23 mouse cellular contexts compared by ENCODE assay signal in the genomic region with DNA sequence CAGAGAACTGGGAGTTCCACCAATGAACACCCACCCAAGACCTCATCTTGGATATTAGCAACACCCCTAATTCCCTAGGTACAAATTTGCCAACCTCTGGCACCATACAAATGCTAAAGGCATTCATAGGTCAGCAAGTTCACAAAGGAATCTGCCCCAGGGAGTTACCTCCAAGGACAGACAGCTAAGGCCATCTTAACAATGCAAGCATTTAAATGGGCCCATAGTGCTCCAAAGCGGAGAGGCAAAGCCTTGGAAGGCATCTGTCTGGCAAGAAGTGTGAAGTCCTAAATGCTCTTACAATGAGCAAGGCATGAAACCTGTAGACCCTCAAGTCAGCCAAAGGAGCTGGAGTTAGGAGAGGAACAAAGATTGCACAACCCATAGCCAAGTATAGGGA. TPM values are rescaled to one million over a fixed set of nuclear protein-coding genes. Genes with fewer than 3 reads are reported as not detected.
DNase-seq lines count a peak whose midpoint lies in the region; ATAC-seq and TF ChIP-seq lines count a peak whose summit lies in the region.
"Had no signal": no experiment of that assay in that cellular context is flagged by ENCODE, and none has a peak within 500 bp of the region (broad histone marks: within the 10 kb centered on the region; RNA-seq: fewer than 3 reads in every experiment).

No protein-coding gene starts in this region.

- no peak overlapping the region for H3K4me3 ChIP-seq in liver, embryonic 15.5 days (replicated peaks)
- no peak overlapping the region for H3K4me3 ChIP-seq in ES-E14 (ENCODE audit: insufficient read depth in 1 of 2, low read depth in 1 of 2, low read length in 2 of 2, poor library complexity in 1 of 2, severe bottlenecking in 1 of 2)
- H3K4me3 ChIP-seq in brown adipose tissue, adult 24 weeks (ENCODE audit: insufficient read depth, low read depth, low read length): no peak overlapping the region
- H3K4me3 ChIP-seq: embryonic facial prominence, embryonic 12.5 days; forebrain, embryonic 12.5 days; heart, embryonic 13.5 days; hindbrain, embryonic 15.5 days had no signal

- H3K9ac ChIP-seq in liver, embryonic 15.5 days: no peak overlapping the region
- no peak overlapping the region for H3K9ac ChIP-seq in ES-E14 (ENCODE audit: insufficient read depth, low read depth, low read length, poor library complexity, severe bottlenecking)
- H3K9ac ChIP-seq: embryonic facial prominence, embryonic 12.5 days; forebrain, embryonic 12.5 days; heart, embryonic 13.5 days; hindbrain, embryonic 15.5 days had no signal

- H3K27ac ChIP-seq in liver, embryonic 15.5 days (replicated peaks): peak overlapping the region; percentile 52; the same call in 1 of the 2 replicates
- H3K27ac ChIP-seq in ES-E14 (ENCODE audit: insufficient read depth, low read depth, low read length, poor library complexity, severe bottlenecking): peak overlapping the region; percentile 76; the same call in 1 of the 2 replicates
- peak overlapping the region; percentile 64; the same call in 1 of the 2 replicates for H3K27ac ChIP-seq in brown adipose tissue, adult 24 weeks (replicated peaks; ENCODE audit: low read depth, low read length)
- H3K27ac ChIP-seq: embryonic facial prominence, embryonic 12.5 days; forebrain, embryonic 12.5 days; heart, embryonic 13.5 days; hindbrain, embryonic 15.5 days had no signal

- 90% methylated on average over 1 of the region's 1 CpGs for WGBS in liver, embryonic 15.5 days (ENCODE audit: insufficient replicate concordance)

- DNase-seq in adrenal gland, postnatal 10 days: peak; percentile 27
- DNase-seq in adrenal gland, adult 2 months: no peak
- DNase-seq in liver (no peak), ES-E14 (ENCODE audit: low read depth, low spot score) (peak; percentile 71)
- DNase-seq in Muller cell, postnatal 12 days (ENCODE audit: inconsistent ontology term): no peak
- DNase-seq in testis, postnatal 10 days (ENCODE audit: low spot score): no peak
- DNase-seq: adrenal gland, adult 8-10 months; B cell, adult 2 months; cerebellum, adult 8-10 months; cerebellum, postnatal 14 days; gastrocnemius, postnatal 14 days; heart, adult 11 months; heart, postnatal 36 days had no signal

- no peak overlapping the region for H3K4me2 ChIP-seq in liver, embryonic 15.5 days
- H3K4me2 ChIP-seq: embryonic facial prominence, embryonic 12.5 days; forebrain, embryonic 12.5 days; heart, embryonic 13.5 days; hindbrain, embryonic 15.5 days had no signal

- in situ Hi-C loops in ES-E14 (cut with MboI; ENCODE audit: low sequenced_read_pairs in 2 of 2, unreplicated experiment in 2 of 2): no loop called here

- peaks cover 23% of the 10 kb centered on the region for H3K4me1 ChIP-seq in liver, embryonic 15.5 days (replicated peaks)
- peaks cover 8 to 27% of the 10 kb centered on the region in 2 experiments; a peak in 3 of 4 replicates for H3K4me1 ChIP-seq in ES-E14 (ENCODE audit: control insufficient read depth in 2 of 2, insufficient read depth in 2 of 2, low read length in 2 of 2, poor library complexity in 1 of 2)
- H3K4me1 ChIP-seq in brown adipose tissue, adult 24 weeks (ENCODE audit: control insufficient read depth, insufficient read depth, insufficient read length, low read length): no peaks in the 10 kb centered on the region; the same call in 1 of the 2 replicates

- H3K9me3 ChIP-seq in liver, embryonic 15.5 days (replicated peaks): no peaks in the 10 kb centered on the region
- H3K9me3 ChIP-seq in ES-E14 (ENCODE audit: control insufficient read depth, insufficient read depth, low read depth, low read length): no peaks in the 10 kb centered on the region
- H3K9me3 ChIP-seq: embryonic facial prominence, embryonic 12.5 days; forebrain, embryonic 12.5 days; heart, embryonic 13.5 days; hindbrain, embryonic 15.5 days had no signal

- peaks cover 32% of the 10 kb centered on the region for H3K36me3 ChIP-seq in liver, embryonic 15.5 days (replicated peaks)
- H3K36me3 ChIP-seq in ES-E14 (ENCODE audit: control insufficient read depth, insufficient read depth, low read length, poor library complexity, severe bottlenecking): peaks cover 22% of the 10 kb centered on the region

- no peak for ATAC-seq in liver, embryonic 15.5 days (ENCODE audit: insufficient read depth)
- ATAC-seq: CD4-positive, CD25-positive, alpha-beta regulatory T cell, adult 4 months; forebrain, embryonic 16.5 days; inflammation-experienced regulatory T-cells, adult 6 months; intestine, postnatal 0 days had no signal

- no peaks in the 10 kb centered on the region for H3K27me3 ChIP-seq in liver, embryonic 15.5 days
- H3K27me3 ChIP-seq: embryonic facial prominence, embryonic 12.5 days; forebrain, embryonic 12.5 days; heart, embryonic 13.5 days; hindbrain, embryonic 15.5 days had no signal

TF ChIP-seq in ES-E14, 5 proteins besides CTCF, POLR2A, EP300 and RAD21:
- no peak for TF ChIP-seq CHD2 (IDR thresholded peaks at IDR 0.05; ENCODE audit: low read depth, low read length)

RNA-seq across cellular contexts. Expression of a gene that starts 4.5 kb away (rescaled TPM):
- 10 to 100 TPM; 33.3 to 51.3 TPM for total RNA-seq in adrenal gland, postnatal 10 days (2021)
- total RNA-seq in adrenal gland, adult 2 months (2021): 10 to 100 TPM; 45.1 to 88.0 TPM
- polyA plus RNA-seq in adrenal gland, adult 2 months (2012; rRNA removed): 71.5 and 72.1 TPM in 2 replicates
- polyA plus RNA-seq in liver, embryonic 15.5 days (2015; fragmentation: Nextera tagmentation; extraction: Ambion mirVana): 13.6 and 15.8 TPM in 2 replicates
- total RNA-seq in ES-E14 (2012; rRNA removed): 24.6 and 30.7 TPM in 2 replicates
- polyA plus RNA-seq in brown adipose tissue, adult 24 weeks (2012; ENCODE audit: insufficient read depth, insufficient read length, missing spikeins): 17.9 and 27.3 TPM in 2 replicates

RNA-seq across cellular contexts. Expression of a gene that starts 24.9 kb away (rescaled TPM):
- total RNA-seq in adrenal gland, postnatal 10 days (2021): 10 to 100 TPM; 31.4 to 34.2 TPM
- 10 to 100 TPM; 27.2 to 33.0 TPM for total RNA-seq in adrenal gland, adult 2 months (2021)
- 48.2 and 51.1 TPM in 2 replicates for polyA plus RNA-seq in adrenal gland, adult 2 months (2012; rRNA removed)
- polyA plus RNA-seq in liver, embryonic 15.5 days (2015; fragmentation: Nextera tagmentation; extraction: Ambion mirVana): 13.7 and 16.0 TPM in 2 replicates
- 5.7 and 7.8 TPM in 2 replicates for total RNA-seq in ES-E14 (2012; rRNA removed)
- 32.1 and 33.2 TPM in 2 replicates for polyA plus RNA-seq in brown adipose tissue, adult 24 weeks (2012; ENCODE audit: insufficient read depth, insufficient read length, missing spikeins)

RNA-seq across cellular contexts. Expression of a gene that starts 25.3 kb away (rescaled TPM):
- total RNA-seq in adrenal gland, postnatal 10 days (2021): 100 to 1,000 TPM in 1 of 2 experiments, 10 to 100 TPM in 1; 98.7 to 103 TPM
- total RNA-seq in adrenal gland, adult 2 months (2021): 100 to 1,000 TPM in 1 of 2 experiments, 10 to 100 TPM in 1; 91.3 to 109 TPM
- 16.7 and 18.2 TPM in 2 replicates for polyA plus RNA-seq in adrenal gland, adult 2 months (2012; rRNA removed)
- polyA plus RNA-seq in liver, embryonic 15.5 days (2015; fragmentation: Nextera tagmentation; extraction: Ambion mirVana): 86.6 and 89.6 TPM in 2 replicates
- total RNA-seq in ES-E14 (2012; rRNA removed): 106 and 133 TPM in 2 replicates
- polyA plus RNA-seq in brown adipose tissue, adult 24 weeks (2012; ENCODE audit: insufficient read depth, insufficient read length, missing spikeins): 105 and 106 TPM in 2 replicates

RNA-seq across cellular contexts. Expression of a gene that starts 26.9 kb away (rescaled TPM):
- total RNA-seq in adrenal gland, postnatal 10 days (2021): 10 to 100 TPM in 1 of 2 experiments, 1 to 10 TPM in 1; 6.5 to 10.4 TPM
- 1 to 10 TPM; 1.7 to 2.6 TPM for total RNA-seq in adrenal gland, adult 2 months (2021)
- polyA plus RNA-seq in adrenal gland, adult 2 months (2012; rRNA removed): 10.6 and 12.5 TPM in 2 replicates
- polyA plus RNA-seq in liver, embryonic 15.5 days (2015; fragmentation: Nextera tagmentation; extraction: Ambion mirVana): 2.3 and 2.7 TPM in 2 replicates
- 9.0 and 16.5 TPM in 2 replicates for total RNA-seq in ES-E14 (2012; rRNA removed)
- polyA plus RNA-seq in brown adipose tissue, adult 24 weeks (2012; ENCODE audit: insufficient read depth, insufficient read length, missing spikeins): 1.3 and 3.8 TPM in 2 replicates

Comparison
In these comparisons a context has a peak if more than half of its experiments do, and no peak if none do; other contexts are left out.
1. DNase-seq: peak in adrenal gland, postnatal 10 days (single experiment) and ES-E14 (single experiment); none in adrenal gland, adult 2 months (single experiment), liver (single experiment), Muller cell, postnatal 12 days (single experiment) and testis, postnatal 10 days (single experiment).
2. Peak in every context shown above with its lines, with median percentiles within 50 percentile points of each other: H3K27ac ChIP-seq.